Mouse (Mus musculus): Measurements from ENCODE around the gene Gnptab. TPM values are rescaled to one million over a fixed set of nuclear protein-coding genes. Genes with fewer than 3 reads are reported as not detected.

Gene Gnptab
- polyA plus RNA-seq, 1 experiment from 2014 or later, result 7.0 TPM

DNA sequence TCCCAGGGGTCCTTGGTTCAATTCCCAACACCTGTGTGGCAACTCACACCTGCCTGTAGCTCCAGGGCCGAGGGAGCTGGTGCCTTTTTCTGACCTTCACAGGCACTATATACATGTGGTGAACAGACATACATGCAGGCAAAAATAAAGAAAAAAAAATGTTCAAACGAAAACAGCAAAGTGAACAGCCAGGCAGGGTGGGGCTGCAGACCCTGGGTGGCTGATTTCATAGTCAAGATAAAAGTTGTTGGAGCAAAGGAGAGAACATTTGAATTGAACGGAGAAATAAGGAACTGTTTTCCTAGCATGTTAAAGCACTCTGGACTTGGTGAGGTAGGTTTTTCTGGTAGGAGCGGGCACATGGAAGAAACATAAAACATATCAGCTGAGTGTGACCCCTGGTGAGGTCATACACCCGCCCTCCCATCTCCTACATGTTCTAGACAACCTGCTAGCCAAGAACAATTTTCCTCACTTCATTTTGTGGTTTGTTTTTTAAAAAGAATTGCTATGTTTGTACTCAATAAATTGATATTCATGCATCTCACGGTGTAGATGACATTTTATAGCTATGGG lies 19.8 kb downstream of the Gnptab start:
- DNase-seq (ENCODE audit: low spot score, missing footprints) (peak; percentile 51), ATAC-seq (ENCODE audit: low FRiP score) (no peak)
- Histone ChIP-seq H3K36me3 (ENCODE audit: control insufficient read depth, insufficient read depth, low read length) (no peaks in the 10 kb centered on the region), H3K4me2 (no peak overlapping the region), H3K4me3 (ENCODE audit: low read depth, low read length) (no peak overlapping the region), H3K9ac (ENCODE audit: low read length) (no peak overlapping the region), H3K9me3 (ENCODE audit: control insufficient read depth, low read length) (no peaks in the 10 kb centered on the region), H3K27me3 (ENCODE audit: control insufficient read depth, insufficient read depth, low read length) (no peaks in the 10 kb centered on the region), H3K27ac (ENCODE audit: low read depth, low read length) (no peak overlapping the region), H3K4me1 (ENCODE audit: control insufficient read depth, insufficient read depth, low read length) (no peaks in the 10 kb centered on the region)
- 85% methylated on average over 6 of the region's 6 CpGs for WGBS

DNA sequence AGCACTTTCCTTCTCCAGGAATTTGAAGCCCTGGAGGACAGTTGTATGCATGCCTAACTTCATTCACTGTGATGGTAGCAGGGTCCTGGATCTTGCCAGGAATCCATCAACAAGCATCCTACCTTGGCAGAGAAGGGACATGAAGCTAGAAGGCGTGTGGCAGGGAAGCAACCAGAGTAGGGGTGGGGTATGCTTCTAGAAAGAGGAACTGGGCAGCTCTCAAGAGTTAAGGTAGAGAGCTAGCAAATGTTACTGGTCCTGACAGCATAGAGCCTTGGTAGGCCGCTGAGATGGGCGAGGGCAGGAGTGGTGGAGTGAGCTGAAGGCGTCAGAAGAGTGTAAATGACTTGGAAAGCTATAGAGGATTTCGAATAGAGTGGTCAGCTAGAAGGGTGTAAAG lies 20.3 kb downstream of the Gnptab start:
- no peak overlapping the region for H3K27ac ChIP-seq (ENCODE audit: low read depth, low read length)
- H3K9me3 ChIP-seq (ENCODE audit: control insufficient read depth, low read length), result no peaks in the 10 kb centered on the region
- H3K4me3 ChIP-seq (ENCODE audit: low read depth, low read length), result no peak overlapping the region
- H3K9ac ChIP-seq (ENCODE audit: low read length), result no peak overlapping the region
- no peak overlapping the region for H3K4me2 ChIP-seq
- H3K27me3 ChIP-seq (ENCODE audit: control insufficient read depth, insufficient read depth, low read length), result no peaks in the 10 kb centered on the region
- 84% methylated on average over 5 of the region's 5 CpGs for WGBS
- no peaks in the 10 kb centered on the region for H3K36me3 ChIP-seq (ENCODE audit: control insufficient read depth, insufficient read depth, low read length)
- no peak for ATAC-seq (ENCODE audit: low FRiP score)
- no peak for DNase-seq (ENCODE audit: low spot score, missing footprints)
- H3K4me1 ChIP-seq (ENCODE audit: control insufficient read depth, insufficient read depth, low read length), result no peaks in the 10 kb centered on the region

DNA sequence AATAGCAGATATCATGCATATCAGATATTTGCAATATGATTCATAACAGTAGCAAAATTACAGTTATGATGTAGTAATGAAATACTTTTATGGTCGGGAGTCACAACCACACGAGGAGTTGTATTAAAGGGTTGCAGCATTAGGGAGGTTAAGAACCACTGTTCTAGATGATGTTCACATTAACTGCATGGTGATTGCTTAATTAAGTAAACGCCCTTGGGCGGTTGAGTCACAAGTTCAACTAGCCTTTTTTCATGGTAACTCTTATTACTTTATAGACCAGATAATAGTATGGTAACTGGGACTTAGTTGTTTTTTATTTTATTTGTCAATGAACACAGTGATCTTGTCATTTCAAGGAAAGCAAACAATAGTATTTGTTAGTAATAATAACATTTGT lies 24.1 kb downstream of the Gnptab start:
- Histone ChIP-seq H3K36me3 (ENCODE audit: control insufficient read depth, insufficient read depth, low read length) (no peaks in the 10 kb centered on the region), H3K9me3 (ENCODE audit: control insufficient read depth, low read length) (no peaks in the 10 kb centered on the region), H3K4me3 (ENCODE audit: low read depth, low read length) (no peak overlapping the region), H3K27me3 (ENCODE audit: control insufficient read depth, insufficient read depth, low read length) (no peaks in the 10 kb centered on the region), H3K27ac (ENCODE audit: low read depth, low read length) (no peak overlapping the region), H3K9ac (ENCODE audit: low read length) (no peak overlapping the region), H3K4me2 (no peak overlapping the region), H3K4me1 (ENCODE audit: control insufficient read depth, insufficient read depth, low read length) (no peaks in the 10 kb centered on the region)
- 94% methylated on average over 4 of the region's 4 CpGs for WGBS
- no peak for ATAC-seq (ENCODE audit: low FRiP score)
- DNase-seq (ENCODE audit: low spot score, missing footprints), result no peak

DNA sequence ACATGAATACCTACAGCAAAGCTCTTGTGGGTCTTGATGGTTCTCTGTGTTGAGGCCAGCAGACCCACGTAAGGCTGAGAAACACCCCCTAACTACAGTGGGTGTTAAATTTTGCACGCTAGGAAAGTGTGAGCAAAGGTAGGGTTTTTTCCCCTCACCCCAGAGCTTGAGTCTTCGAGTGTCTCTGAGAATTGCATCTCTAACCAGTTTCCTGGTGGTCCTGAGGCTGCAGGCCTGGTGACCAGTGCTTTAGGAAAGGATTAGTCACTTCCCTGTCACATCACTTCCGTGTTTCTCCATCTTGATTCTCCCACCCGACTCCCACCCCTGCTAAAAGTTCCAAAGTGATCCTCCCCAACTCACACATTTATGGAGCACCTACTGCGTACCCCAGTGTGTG lies 25.3 kb downstream of the Gnptab start:
- peak; percentile 17 for DNase-seq (ENCODE audit: low spot score, missing footprints)
- Histone ChIP-seq H3K36me3 (ENCODE audit: control insufficient read depth, insufficient read depth, low read length) (no peaks in the 10 kb centered on the region), H3K4me3 (ENCODE audit: low read depth, low read length) (no peak overlapping the region), H3K9ac (ENCODE audit: low read length) (no peak overlapping the region), H3K4me2 (no peak overlapping the region), H3K9me3 (ENCODE audit: control insufficient read depth, low read length) (no peaks in the 10 kb centered on the region), H3K27ac (ENCODE audit: low read depth, low read length) (no peak overlapping the region), H3K27me3 (ENCODE audit: control insufficient read depth, insufficient read depth, low read length) (no peaks in the 10 kb centered on the region), H3K4me1 (ENCODE audit: control insufficient read depth, insufficient read depth, low read length) (no peaks in the 10 kb centered on the region)
- WGBS, result 83% methylated on average over 6 of the region's 6 CpGs
- no peak for ATAC-seq (ENCODE audit: low FRiP score)

DNA sequence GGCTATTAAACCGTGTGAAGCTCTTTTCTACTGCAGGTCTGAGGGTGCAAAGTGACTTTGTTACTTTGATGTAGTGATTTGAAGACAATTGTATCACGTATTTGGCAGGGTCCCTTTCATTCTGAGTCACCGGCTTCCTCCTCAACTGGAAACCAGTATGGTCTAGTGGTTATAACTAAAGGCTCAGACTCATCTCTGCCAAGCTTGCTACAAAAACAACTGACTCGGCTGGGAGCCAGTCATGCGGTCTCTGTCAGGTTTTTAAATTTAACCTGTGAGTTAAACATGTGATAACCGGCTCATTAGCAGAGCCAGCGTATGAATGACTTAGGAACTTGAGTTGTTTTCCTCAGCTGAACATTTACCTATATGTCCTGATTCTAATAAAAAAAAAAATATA lies 26.9 kb downstream of the Gnptab start:
- Histone ChIP-seq H3K36me3 (ENCODE audit: control insufficient read depth, insufficient read depth, low read length) (no peaks in the 10 kb centered on the region), H3K4me1 (ENCODE audit: control insufficient read depth, insufficient read depth, low read length) (no peaks in the 10 kb centered on the region), H3K27me3 (ENCODE audit: control insufficient read depth, insufficient read depth, low read length) (no peaks in the 10 kb centered on the region), H3K9ac (ENCODE audit: low read length) (no peak overlapping the region), H3K4me3 (ENCODE audit: low read depth, low read length) (no peak overlapping the region), H3K9me3 (ENCODE audit: control insufficient read depth, low read length) (no peaks in the 10 kb centered on the region), H3K27ac (ENCODE audit: low read depth, low read length) (no peak overlapping the region), H3K4me2 (no peak overlapping the region)
- ATAC-seq (ENCODE audit: low FRiP score) (no peak), DNase-seq (ENCODE audit: low spot score, missing footprints) (peak; percentile 17)
- 87% methylated on average over 7 of the region's 7 CpGs for WGBS

DNA sequence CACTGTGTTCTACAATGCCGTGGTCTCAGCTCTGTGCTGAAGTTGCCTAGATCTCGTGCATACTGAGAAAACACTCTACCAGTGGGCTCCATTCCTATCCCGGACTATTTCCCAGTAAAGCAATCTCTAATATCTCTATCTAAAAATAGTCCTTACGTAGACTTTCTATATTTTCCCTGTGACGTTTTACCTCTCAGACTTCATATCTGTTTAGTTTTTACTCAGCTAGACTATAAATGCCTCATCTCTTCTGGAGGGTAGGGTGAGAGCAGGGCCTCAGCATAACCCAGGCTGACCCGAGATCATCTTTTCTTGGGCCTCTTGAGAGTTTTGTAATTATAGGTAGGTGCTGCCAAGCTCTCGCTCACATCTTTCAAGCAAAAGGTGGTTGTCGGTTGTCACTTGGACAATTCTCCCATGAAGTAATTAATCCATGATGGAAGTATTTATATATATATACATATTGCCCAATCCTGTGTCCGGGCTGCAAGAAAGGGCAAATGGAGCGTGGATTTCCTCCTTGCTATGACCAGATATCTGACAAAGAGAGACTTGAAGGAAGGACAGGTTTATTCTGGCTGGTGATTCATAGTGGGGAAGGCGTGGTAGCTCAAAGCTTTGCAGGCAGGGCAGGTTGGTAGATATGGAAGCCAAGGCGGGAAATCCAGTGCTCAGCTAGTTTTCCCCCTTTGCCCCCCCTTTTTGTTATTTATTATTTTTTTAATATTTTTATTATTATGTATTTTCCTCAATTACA lies 29.1 kb downstream of the Gnptab start:
- H3K9me3 ChIP-seq (ENCODE audit: control insufficient read depth, low read length), result no peaks in the 10 kb centered on the region
- H3K27me3 ChIP-seq (ENCODE audit: control insufficient read depth, insufficient read depth, low read length), result no peaks in the 10 kb centered on the region
- no peaks in the 10 kb centered on the region for H3K36me3 ChIP-seq (ENCODE audit: control insufficient read depth, insufficient read depth, low read length)
- no peak overlapping the region for H3K9ac ChIP-seq (ENCODE audit: low read length)
- H3K27ac ChIP-seq (ENCODE audit: low read depth, low read length), result no peak overlapping the region
- DNase-seq (ENCODE audit: low spot score, missing footprints) (no peak), ATAC-seq (ENCODE audit: low FRiP score) (no peak)
- no peaks in the 10 kb centered on the region for H3K4me1 ChIP-seq (ENCODE audit: control insufficient read depth, insufficient read depth, low read length)
- no peak overlapping the region for H3K4me2 ChIP-seq
- H3K4me3 ChIP-seq (ENCODE audit: low read depth, low read length), result no peak overlapping the region
- 92% methylated on average over 12 of the region's 12 CpGs for WGBS

DNA sequence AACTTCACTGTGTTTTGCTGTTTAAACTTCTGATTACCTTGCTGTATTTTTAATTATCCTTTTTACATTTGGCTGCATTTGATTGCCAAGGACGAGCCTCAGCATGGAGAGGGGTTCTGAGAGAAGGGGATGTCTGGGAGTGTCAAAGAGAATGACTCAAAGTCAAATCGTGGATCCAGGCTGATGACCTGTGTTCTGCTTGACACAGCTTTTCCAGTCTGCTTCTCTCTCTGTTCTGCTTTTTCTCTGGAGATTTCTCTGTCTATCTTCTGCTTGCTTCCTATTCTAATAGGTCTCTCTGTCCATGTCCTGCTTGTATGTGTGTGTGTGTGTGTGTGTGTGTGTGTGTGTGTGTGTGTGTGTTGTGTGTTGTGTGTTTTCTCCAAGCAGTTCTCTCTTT lies 30.8 kb downstream of the Gnptab start:
- Histone ChIP-seq H3K4me2 (no peak overlapping the region), H3K36me3 (ENCODE audit: control insufficient read depth, insufficient read depth, low read length) (no peaks in the 10 kb centered on the region), H3K9me3 (ENCODE audit: control insufficient read depth, low read length) (no peaks in the 10 kb centered on the region), H3K4me1 (ENCODE audit: control insufficient read depth, insufficient read depth, low read length) (no peaks in the 10 kb centered on the region), H3K27me3 (ENCODE audit: control insufficient read depth, insufficient read depth, low read length) (no peaks in the 10 kb centered on the region), H3K27ac (ENCODE audit: low read depth, low read length) (no peak overlapping the region), H3K4me3 (ENCODE audit: low read depth, low read length) (no peak overlapping the region), H3K9ac (ENCODE audit: low read length) (no peak overlapping the region)
- WGBS, result 68% methylated on average over 2 of the region's 2 CpGs
- ATAC-seq (ENCODE audit: low FRiP score) (no peak), DNase-seq (ENCODE audit: low spot score, missing footprints) (no peak)

DNA sequence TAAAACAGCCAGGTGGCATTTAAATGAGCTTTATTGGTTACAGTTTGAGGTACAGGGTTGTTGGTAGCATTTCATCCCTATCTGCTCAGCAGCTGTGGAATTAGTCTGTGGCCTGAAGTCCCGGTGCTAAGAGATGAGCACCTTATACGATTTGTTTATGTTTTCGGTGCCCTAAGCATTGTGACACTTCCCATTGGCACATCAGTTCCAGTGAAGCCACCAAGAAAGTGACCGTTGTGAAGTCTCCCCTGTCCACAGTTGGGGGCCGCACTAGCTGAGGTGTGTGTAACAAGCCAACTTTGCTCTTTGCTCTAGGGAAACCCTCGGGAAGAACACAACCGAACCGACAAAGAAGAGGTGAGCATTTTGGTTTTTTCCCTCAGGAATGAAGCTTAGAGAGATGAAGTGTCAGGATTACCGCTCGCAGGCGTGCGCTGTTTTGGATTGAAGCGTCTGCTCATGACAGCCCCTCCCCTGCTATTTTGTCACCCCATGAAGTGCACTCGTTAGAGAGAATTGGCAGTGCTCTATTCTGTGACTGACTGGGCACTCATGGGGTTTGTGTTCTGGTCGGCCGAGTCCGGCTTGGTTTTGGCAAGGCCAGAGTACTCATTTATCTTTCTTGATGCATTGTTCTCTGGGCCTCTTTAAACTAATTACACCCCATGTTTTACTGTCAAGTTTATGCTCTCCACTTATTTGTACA lies 33.5 kb downstream of the Gnptab start:
- 84% methylated on average over 17 of the region's 17 CpGs for whole genome bisulfite sequencing
- Histone ChIP-seq H3K4me2 (no peak overlapping the region), H3K9me3 (ENCODE audit: control insufficient read depth, low read length) (no peaks in the 10 kb centered on the region), H3K27me3 (ENCODE audit: control insufficient read depth, insufficient read depth, low read length) (no peaks in the 10 kb centered on the region), H3K4me1 (ENCODE audit: control insufficient read depth, insufficient read depth, low read length) (no peaks in the 10 kb centered on the region), H3K9ac (ENCODE audit: low read length) (no peak overlapping the region), H3K27ac (ENCODE audit: low read depth, low read length) (no peak overlapping the region), H3K4me3 (ENCODE audit: low read depth, low read length) (no peak overlapping the region), H3K36me3 (ENCODE audit: control insufficient read depth, insufficient read depth, low read length) (no peaks in the 10 kb centered on the region)
- DNase-seq (ENCODE audit: low spot score, missing footprints) (no peak), ATAC-seq (ENCODE audit: low FRiP score) (no peak)

DNA sequence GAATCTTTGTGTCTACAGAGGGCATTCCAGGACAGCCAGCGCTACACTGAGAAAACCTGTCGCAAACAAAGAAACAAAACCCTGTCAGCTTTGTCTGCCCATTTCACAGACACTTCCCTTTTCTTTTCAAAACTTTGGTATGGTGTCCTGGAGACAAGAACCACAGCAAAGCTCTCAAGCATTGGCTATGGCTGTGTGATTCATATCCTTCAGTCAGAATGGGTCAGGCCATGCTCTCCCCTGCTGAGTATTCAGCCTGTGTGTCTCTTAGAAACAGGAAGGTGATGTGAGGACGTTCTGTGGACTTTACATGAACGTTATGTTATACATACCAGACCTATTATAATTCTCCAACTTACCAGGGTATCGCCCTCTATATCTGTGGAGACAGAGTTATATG lies 38.8 kb downstream of the Gnptab start:
- DNase-seq (ENCODE audit: low spot score, missing footprints), result no peak
- H3K4me1 ChIP-seq (ENCODE audit: control insufficient read depth, insufficient read depth, low read length), result no peaks in the 10 kb centered on the region
- no peak overlapping the region for H3K4me2 ChIP-seq
- no peak overlapping the region for H3K4me3 ChIP-seq (ENCODE audit: low read depth, low read length)
- H3K27me3 ChIP-seq (ENCODE audit: control insufficient read depth, insufficient read depth, low read length), result no peaks in the 10 kb centered on the region
- H3K27ac ChIP-seq (ENCODE audit: low read depth, low read length), result no peak overlapping the region
- H3K36me3 ChIP-seq (ENCODE audit: control insufficient read depth, insufficient read depth, low read length), result no peaks in the 10 kb centered on the region; the same call in 1 of the 2 replicates
- no peaks in the 10 kb centered on the region for H3K9me3 ChIP-seq (ENCODE audit: control insufficient read depth, low read length)
- WGBS, result 87% methylated on average over 5 of the region's 5 CpGs
- no peak overlapping the region for H3K9ac ChIP-seq (ENCODE audit: low read length)
- no peak for ATAC-seq (ENCODE audit: low FRiP score)

All from midbrain, embryonic 11.5 days (tissue).